Mouse (Mus musculus): ENCODE measurements around the gene Smco4. TPM values are rescaled to one million over a fixed set of nuclear protein-coding genes. Genes with fewer than 3 reads are reported as not detected.

Smco4 gene
- polyA plus RNA-seq, 1 experiment from 2014 or later: 3.9 TPM

DNA sequence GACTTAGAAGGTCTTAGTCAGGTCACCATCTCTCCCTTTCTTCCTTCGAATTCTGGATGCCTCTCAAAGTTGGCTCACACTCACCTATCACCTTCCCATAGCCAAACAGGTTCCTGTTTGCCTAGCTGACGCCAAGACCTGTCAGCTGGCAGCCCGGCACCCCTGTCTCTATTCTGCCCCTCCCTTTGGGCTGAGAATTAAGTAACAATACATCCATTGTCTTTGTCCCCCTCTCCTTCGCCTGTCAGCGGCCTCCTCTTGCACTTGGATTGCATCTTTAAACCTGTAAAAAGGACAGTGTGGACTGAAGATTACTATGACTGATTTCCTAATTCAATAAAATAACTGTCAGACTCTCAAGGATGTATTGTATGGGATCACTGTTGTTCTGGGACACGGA lies 34.6 kb downstream of the Smco4 start:
- Histone ChIP-seq H3K4me2 (ENCODE audit: low read length) (no peak overlapping the region), H3K4me1 (replicated peaks; ENCODE audit: insufficient read depth, low read length) (peaks cover 19% of the 10 kb centered on the region), H3K36me3 (ENCODE audit: insufficient read depth, low read length) (0 out of 2 replicates have a peak, but pooled peaks cover 4% of the 10 kb centered on the region), H3K9ac (ENCODE audit: low read depth, low read length) (no peak overlapping the region), H3K27ac (no peak overlapping the region), H3K27me3 (ENCODE audit: insufficient read depth, low read length) (no peaks in the 10 kb centered on the region), H3K4me3 (replicated peaks; ENCODE audit: low read depth, low read length) (no peak overlapping the region), H3K9me3 (replicated peaks; ENCODE audit: low read length) (no peaks in the 10 kb centered on the region)
- no peak for TF ChIP-seq CTCF (IDR thresholded peaks at IDR 0.05; ENCODE audit: low read depth)
- ATAC-seq (replicated peaks; ENCODE audit: low FRiP score, low read depth) (no peak), DNase-seq (ENCODE audit: low spot score) (no peak)
- 73% methylated on average over 6 of the region's 6 CpGs for WGBS

GRCm38 (mm10) chr9:15528368-15528767 lies 35.1 kb downstream of the Smco4 start:
- Histone ChIP-seq H3K4me3 (replicated peaks; ENCODE audit: low read depth, low read length) (no peak overlapping the region), H3K27me3 (ENCODE audit: insufficient read depth, low read length) (no peaks in the 10 kb centered on the region), H3K36me3 (ENCODE audit: insufficient read depth, low read length) (0 out of 2 replicates have a peak, but pooled peaks cover 4% of the 10 kb centered on the region), H3K4me2 (ENCODE audit: low read length) (no peak overlapping the region), H3K9ac (ENCODE audit: low read depth, low read length) (no peak overlapping the region), H3K9me3 (replicated peaks; ENCODE audit: low read length) (no peaks in the 10 kb centered on the region), H3K27ac (no peak overlapping the region), H3K4me1 (replicated peaks; ENCODE audit: insufficient read depth, low read length) (peaks cover 19% of the 10 kb centered on the region)
- no peak for TF ChIP-seq CTCF (IDR thresholded peaks at IDR 0.05; ENCODE audit: low read depth)
- 72% methylated on average over 7 of the region's 7 CpGs for WGBS
- DNase-seq (ENCODE audit: low spot score) (peak; percentile 54), ATAC-seq (replicated peaks; ENCODE audit: low FRiP score, low read depth) (no peak)

- DNase-seq (ENCODE audit: low spot score): no peak
- 47% methylated on average over 8 of the region's 8 CpGs for WGBS
- Histone ChIP-seq H3K4me3 (replicated peaks; ENCODE audit: low read depth, low read length) (no peak overlapping the region), H3K27me3 (ENCODE audit: insufficient read depth, low read length) (no peaks in the 10 kb centered on the region), H3K27ac (peak overlapping the region; percentile 36), H3K9me3 (replicated peaks; ENCODE audit: low read length) (no peaks in the 10 kb centered on the region), H3K36me3 (ENCODE audit: insufficient read depth, low read length) (0 out of 2 replicates have a peak, but pooled peaks cover 4% of the 10 kb centered on the region), H3K9ac (ENCODE audit: low read depth, low read length) (no peak overlapping the region), H3K4me2 (ENCODE audit: low read length) (no peak overlapping the region), H3K4me1 (replicated peaks; ENCODE audit: insufficient read depth, low read length) (peaks cover 19% of the 10 kb centered on the region)
- no peak for ATAC-seq (replicated peaks; ENCODE audit: low FRiP score, low read depth)
- TF ChIP-seq CTCF (IDR thresholded peaks at IDR 0.05; ENCODE audit: low read depth): no peak
Measured at GRCm38 (mm10) chr9:15529275-15529964, 36.2 kb downstream of the Smco4 start.

DNA sequence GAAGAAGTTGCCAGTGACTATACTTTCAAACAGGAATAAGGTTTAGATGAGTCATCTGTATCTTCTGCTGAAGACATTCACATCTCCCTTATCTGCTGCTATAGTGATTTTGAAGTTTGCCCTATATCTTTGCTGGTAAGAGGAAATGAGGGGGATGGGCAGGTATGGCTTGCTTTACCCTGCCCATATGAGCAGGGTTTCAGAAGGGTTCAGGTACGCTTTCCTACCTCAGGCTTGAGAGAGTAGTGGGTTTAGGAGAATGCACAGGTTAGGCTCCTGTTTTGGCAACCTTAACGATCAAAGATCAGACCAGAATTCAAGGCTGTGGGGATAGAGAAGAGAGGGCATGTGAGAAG lies 36.7 kb downstream of the Smco4 start:
- 0 out of 2 replicates have a peak, but pooled peaks cover 4% of the 10 kb centered on the region for H3K36me3 ChIP-seq (ENCODE audit: insufficient read depth, low read length)
- no peak overlapping the region for H3K4me3 ChIP-seq (replicated peaks; ENCODE audit: low read depth, low read length)
- ATAC-seq (replicated peaks; ENCODE audit: low FRiP score, low read depth): no peak
- no peak for DNase-seq (ENCODE audit: low spot score)
- H3K27me3 ChIP-seq (ENCODE audit: insufficient read depth, low read length): no peaks in the 10 kb centered on the region
- no peaks in the 10 kb centered on the region for H3K9me3 ChIP-seq (replicated peaks; ENCODE audit: low read length)
- H3K4me1 ChIP-seq (replicated peaks; ENCODE audit: insufficient read depth, low read length): peaks cover 19% of the 10 kb centered on the region
- no peak overlapping the region for H3K27ac ChIP-seq
- no peak overlapping the region for H3K9ac ChIP-seq (ENCODE audit: low read depth, low read length)
- 80% methylated on average over 2 of the region's 2 CpGs for WGBS
- TF ChIP-seq CTCF (IDR thresholded peaks at IDR 0.05; ENCODE audit: low read depth): no peak
- H3K4me2 ChIP-seq (ENCODE audit: low read length): no peak overlapping the region

GRCm38 (mm10) chr9:15531204-15531603 lies 38.0 kb downstream of the Smco4 start:
- Histone ChIP-seq H3K9me3 (replicated peaks; ENCODE audit: low read length) (no peaks in the 10 kb centered on the region), H3K4me1 (replicated peaks; ENCODE audit: insufficient read depth, low read length) (peaks cover 19% of the 10 kb centered on the region), H3K9ac (ENCODE audit: low read depth, low read length) (no peak overlapping the region), H3K4me3 (replicated peaks; ENCODE audit: low read depth, low read length) (no peak overlapping the region), H3K4me2 (ENCODE audit: low read length) (no peak overlapping the region), H3K27me3 (ENCODE audit: insufficient read depth, low read length) (no peaks in the 10 kb centered on the region), H3K36me3 (ENCODE audit: insufficient read depth, low read length) (0 out of 2 replicates have a peak, but pooled peaks cover 4% of the 10 kb centered on the region), H3K27ac (no peak overlapping the region)
- ATAC-seq (replicated peaks; ENCODE audit: low FRiP score, low read depth) (no peak; the same call in 1 of the 2 replicates), DNase-seq (ENCODE audit: low spot score) (peak; percentile 51)
- WGBS: 16% methylated on average over 5 of the region's 5 CpGs
- no peak for TF ChIP-seq CTCF (IDR thresholded peaks at IDR 0.05; ENCODE audit: low read depth)

DNA sequence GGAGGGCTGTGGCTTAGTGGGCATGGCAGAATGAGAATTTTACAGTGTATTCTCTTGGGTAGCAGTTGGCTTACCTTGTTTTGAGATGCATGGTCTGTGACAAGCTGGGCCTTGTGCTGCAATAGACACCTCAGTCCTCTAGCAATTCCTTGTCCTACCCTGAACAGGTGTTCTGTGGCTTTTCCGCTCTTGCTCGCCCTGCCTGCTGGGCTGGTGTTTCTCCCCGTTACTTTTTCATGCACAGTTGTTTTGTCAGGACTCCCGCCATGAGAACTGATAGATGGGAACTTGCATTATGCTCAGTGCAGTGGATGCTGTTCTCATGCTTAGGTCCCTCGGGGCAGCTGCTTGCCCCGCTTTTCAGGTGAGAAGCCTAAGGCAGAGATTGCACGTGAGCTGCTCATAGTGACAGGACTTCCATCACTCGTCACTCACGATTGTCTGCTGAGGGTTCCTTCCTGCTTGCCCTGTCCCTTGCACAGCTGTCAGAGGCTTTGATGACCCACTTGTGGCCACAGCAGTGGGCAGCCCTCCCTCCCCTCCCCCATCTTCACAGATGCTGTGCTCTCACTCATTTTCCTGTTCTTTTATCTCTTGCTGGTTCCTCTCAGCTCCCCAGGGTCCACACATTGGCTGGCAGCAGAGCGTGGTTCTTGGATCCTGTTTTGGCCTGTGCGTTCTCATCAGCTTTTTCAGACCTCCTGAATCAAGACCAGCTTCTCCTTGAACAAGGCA lies 40.3 kb downstream of the Smco4 start:
- Histone ChIP-seq H3K27me3 (ENCODE audit: insufficient read depth, low read length) (no peaks in the 10 kb centered on the region), H3K36me3 (ENCODE audit: insufficient read depth, low read length) (0 out of 2 replicates have a peak, but pooled peaks cover 4% of the 10 kb centered on the region), H3K4me3 (replicated peaks; ENCODE audit: low read depth, low read length) (no peak overlapping the region), H3K27ac (no peak overlapping the region), H3K9ac (ENCODE audit: low read depth, low read length) (no peak overlapping the region), H3K4me2 (ENCODE audit: low read length) (no peak overlapping the region), H3K9me3 (replicated peaks; ENCODE audit: low read length) (no peaks in the 10 kb centered on the region), H3K4me1 (replicated peaks; ENCODE audit: insufficient read depth, low read length) (peaks cover 19% of the 10 kb centered on the region)
- 82% methylated on average over 11 of the region's 11 CpGs for WGBS
- ATAC-seq (replicated peaks; ENCODE audit: low FRiP score, low read depth): no peak
- TF ChIP-seq CTCF (IDR thresholded peaks at IDR 0.05; ENCODE audit: low read depth): no peak
- no peak for DNase-seq (ENCODE audit: low spot score)
